Mouse (Mus musculus) layer of hippocampus, adult 18-20 months (tissue): Measurements from ENCODE around the gene Car5a. TPM values are rescaled to one million over a fixed set of nuclear protein-coding genes. Genes with fewer than 3 reads are reported as not detected.

ENCODE experiments used
- DNase-seq, 2 experiments: peaks; one replicate each; pipeline ENCODE4 v3.0.0; 2022; ENCODE audit warnings: low spot score in 2 of 2
- total RNA-seq, 2 experiments: library from RNA; stranded (reverse); gene quantifications; 2 replicates each; pipeline ENCODE4 v1.2.3; 2021

Gene Car5a
- total RNA-seq, 2 experiments from 2014 or later = 0.25 to 0.54 TPM

DNA sequence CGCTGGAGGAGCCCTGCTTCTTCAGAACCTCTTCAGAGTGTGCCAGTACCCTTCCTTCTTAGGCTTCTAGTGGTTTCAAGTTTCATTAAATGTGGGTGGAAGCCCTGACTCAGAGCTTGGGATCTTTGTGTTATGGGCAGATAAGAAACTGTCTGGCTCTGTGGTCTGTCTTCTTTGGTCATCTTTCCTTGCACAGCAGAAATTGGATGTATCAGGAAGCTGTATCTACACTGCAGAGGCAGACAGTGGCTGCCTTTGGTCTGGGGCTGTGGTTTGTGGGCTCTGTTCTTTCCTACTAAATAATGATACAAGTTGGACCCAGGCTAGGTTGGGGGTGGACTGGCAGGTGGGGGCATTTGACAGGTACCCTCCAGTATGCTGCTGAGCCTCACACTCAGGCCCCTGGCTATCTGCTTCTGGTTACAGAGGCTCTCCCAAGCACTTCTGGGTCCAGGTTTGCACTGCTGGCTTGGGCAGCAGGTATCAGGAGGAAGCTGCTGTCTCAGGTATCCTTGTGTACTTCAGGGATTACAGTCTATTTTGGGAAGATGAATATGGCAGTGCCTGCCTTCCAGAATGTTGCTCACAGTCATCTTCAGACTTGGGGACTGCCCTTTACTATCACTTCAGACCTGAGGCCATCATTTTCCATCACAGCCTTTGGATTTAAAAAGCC is 11.3 kb upstream of the Car5a start:
- no peak for DNase-seq

DNA sequence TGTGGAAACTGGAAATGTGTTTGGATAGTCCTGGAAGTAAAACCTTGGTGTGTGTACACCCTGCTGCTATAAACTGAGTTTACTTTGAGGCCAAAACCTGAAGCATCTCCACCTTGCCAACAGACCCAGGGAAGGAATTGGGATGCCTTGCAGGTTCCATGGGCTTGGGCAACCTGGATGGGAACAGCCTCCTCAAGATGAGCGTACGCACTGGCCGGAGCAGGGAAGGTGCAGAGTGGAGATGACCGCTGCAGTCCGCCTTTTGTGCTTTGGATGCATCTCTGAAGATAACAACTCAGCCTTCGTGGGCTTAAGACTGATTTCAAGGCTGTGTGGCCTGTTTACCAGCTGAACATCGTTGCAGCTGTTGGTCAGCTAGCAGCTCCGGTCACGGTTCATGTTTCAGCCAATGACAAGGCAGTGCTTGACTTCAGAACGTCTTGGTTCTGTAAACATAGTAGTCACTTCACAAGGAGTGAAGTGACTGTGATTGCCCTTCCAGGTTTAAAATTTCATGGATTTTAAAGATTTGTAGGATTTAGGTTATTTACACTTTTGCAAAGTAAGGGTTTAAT is 10.4 kb upstream of the Car5a start:
- no peak for DNase-seq

DNA sequence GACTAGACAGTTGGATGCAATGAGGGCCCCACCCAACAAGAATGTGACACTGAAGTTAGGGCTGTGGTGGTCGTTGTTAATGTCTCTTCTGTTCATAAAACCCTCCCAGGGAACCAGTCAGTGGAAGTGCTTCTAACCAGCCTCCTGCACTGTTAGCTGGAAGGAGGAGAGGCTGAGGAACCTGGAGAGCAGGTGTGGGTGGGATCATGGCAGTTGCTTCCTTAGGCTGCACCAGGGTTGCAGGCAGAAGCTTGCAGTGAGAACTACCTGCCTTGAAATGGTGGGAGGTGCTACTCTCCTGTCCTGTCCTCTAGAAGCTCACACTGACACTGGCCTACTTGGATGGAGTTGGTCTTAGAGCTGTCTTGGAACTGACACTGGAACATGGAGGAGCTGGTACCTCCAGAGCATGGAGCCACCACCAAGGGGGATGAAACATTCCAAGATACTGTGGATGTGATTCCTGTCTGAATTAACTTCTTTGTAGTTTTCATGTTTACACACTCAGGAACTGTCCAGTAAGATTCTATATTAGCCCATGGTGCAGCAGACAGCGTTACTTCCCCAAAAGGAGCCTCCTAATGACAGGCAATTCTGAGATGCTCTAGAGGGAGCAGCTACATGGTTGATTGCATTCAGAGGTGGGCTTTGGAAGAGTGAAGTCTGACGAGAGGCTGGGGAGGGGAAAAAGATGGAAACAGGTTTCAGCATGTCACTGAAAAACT is 9.3 kb upstream of the Car5a start:
- DNase-seq = no peak

DNA sequence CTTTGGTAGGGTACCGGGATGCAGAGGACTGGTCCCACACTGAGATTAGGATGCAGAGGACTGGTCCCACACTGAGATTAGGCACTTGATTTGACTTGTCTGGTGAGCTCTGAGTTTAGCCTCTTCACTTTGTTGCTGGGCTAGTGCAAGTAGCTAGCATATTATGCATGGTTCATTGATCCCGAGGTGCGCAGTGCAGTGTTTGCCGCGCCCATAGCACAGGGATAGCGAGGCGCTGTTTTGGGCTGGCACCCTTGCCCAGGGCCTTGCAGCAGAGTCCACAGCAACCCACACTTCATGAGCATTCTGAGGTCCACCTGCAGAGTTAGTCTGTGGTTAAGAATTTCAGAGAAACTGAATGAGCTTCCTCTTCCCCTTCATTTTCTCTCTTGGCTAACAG is 8.1 kb upstream of the Car5a start:
- no peak for DNase-seq

DNA sequence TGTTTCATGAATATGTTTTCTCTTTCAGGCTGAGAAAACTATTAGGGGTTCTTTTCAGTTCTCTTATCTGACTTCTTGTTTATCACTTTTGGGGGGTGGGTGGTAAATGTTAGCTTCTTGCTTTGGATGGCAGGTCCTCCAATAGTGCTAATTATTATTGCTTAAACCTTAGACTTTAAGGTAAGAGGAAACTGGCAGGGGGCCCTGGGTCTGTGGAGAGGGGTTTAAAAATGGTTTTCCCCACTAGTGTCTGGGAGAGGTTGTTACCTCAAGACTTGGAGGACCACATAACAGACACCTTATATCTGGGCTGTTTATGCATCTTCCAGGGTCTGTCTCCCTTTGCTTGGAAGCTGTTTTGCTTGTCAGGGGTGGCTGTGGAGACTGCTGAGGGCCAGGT is 7.4 kb upstream of the Car5a start:
- no peak for DNase-seq

DNA sequence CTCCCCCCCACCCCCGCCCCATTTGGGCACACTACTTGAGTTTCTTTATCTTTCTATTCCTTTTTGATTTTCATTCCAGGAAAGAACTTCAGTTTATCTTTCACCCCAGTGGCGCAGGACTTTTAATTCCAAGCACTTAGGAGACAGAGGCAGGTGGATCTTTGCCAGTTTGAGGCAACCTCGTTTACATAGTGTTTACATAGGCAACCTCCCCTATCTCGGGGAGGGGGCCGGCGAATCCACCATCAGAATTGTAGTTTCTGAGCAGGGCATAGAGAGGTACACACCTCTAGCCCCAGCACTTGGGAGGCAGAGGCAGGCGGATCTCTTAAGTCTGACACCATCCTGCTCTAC is 6.9 kb upstream of the Car5a start:
- DNase-seq = no peak

DNA sequence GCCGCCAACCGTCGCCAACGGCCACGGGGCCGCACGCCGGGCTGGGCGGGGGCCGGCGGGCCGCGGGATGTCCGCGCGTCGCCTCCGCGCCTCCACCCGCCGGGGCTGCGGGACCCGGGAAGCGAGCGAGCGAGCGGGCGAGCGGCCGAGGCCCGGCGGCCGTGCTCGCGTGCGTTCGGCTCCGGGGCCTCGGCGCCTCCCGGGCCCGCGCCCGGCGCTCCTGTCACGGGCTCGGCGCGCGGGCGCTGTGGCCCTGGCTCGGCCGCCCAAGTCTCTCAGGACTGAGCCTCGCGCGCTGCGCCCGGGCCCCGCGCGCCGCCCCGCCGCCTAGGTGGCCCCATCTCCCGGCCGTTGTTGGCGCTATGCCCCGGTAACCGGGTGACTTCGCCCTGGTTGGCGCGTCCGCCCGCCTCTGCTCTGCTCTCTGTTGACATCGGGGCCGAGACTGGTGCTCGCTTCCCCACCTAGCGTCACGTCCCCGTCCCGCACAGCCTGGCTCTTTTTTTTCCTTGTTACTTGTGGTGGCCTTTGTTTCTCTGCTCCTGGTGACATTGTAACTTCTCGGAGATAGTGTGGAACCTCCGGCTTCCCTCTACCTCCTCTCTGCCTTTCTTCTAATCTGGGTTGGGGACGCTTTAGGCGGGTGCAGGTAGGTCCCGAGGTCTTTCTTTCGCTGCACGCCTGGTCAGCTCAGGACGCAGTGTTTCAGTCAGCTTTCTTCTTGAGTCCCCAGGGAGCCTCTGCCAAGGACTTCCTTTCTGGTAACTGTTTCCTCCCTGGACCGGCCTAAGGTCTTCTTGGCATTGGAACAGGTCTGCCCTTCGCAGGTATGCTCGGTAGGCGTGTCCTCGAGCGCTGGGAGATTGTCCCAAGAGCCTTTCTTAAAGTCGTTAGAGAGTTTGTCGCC is 6.3 kb upstream of the Car5a start:
- peak; percentile 50 to 57 for DNase-seq

DNA sequence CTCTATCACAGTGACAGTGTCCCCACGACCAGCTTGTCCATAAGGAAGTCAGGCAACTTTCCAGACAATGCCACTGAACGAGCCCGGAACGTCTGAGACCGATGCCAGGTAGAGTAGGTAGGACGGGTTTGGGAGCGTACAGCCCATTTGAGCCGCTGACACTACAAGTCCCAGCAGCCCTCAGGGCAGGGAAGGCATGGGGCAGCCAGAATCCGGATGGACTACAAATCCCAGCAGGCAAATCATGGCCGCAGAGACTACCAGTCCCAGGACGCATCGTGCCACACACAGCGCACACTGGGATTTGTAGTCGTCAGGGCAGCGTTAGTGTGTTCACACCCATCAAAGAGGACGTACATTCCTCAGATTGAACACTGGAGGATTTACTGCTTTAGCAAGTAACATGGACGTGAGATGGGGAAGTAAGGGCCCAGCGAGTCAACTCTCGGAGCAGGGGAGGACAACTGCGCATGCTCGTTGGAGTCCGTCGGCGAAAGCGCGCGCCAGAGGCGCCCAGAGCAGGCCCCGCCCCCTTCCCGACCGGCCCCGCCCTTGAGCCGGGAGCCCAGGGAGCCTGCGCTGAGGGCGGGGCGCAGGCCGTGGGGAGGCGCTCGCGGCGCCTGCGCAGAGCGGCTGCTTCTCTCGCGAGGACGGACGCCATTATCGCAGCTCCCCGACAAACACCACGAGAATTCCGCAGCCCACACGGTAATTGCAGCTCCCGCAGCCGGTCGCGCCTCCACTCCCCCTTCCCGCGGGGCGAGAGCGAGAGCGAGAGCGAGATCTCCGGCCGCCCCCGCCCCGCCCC is 5.4 kb upstream of the Car5a start:
- peak; percentile 96 to 99 for DNase-seq

DNA sequence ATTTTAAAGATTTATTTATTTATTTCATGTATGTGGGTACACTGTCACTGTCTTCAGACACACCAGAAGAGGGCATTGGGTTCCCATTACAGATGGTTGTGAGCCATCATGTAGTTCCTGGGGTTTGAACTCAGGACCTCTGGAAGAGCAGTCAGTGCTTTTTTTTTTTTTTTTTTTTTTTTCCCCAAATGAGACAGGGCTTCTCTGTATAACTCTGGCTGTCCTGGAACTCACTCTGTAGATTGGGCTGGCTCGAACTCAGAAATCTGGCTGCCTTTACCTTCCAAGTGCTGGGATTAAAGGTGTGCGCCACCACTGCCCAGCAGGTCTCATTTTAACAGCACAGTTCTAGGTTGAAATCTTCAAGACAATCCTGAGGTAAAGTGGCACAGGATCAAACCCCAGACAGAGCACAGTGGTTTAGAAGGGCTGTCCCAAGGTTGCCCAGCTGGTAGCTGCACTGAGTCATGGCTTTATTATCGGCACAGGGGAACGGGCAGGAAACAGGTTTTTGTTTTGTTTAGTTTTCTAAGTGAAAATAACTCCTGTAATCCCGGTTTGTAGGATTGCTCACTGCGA is 4.6 kb upstream of the Car5a start, which contains the start of gene Banp:
Gene Banp, plus strand, starts transcription at position 529 of the 579 bp plus-strand sequence.
- no peak for DNase-seq

DNA sequence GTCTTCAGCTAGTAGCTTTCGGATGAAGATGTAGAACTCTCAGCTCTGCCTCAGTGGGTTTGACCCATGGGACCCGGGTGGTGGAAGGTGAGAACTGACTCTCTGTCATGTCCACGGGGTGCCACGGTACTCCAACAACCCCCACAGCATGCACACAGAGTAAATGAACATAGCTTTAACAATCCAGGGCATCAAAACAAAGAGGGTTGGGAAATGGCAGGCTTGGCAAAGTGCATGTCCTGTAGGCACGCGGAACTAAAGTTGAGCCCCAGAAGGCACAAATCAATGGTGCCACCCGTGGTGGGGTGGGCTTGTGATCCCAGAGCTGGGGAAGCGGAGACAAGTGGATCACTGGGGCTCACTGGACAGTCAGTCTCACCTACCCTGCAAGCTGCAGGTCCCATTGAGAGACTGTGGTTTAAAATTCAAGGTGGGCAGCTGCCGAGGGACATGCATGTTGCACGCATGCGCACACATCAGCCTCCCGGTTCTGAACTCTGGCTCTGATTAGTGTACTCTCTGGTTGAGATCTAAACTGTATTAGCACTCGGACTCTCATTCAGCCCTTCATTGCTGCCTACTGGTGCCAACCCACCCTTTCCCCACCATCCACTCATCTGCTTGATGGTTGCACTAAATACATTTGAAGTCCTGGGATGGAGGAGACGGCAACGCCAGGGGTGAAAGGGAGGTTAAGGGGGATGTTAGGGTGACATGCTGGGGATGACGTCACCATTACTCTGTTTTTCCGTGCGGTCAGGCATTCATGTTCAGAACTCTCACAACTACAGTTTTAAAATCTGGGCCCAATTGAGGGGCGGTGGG is 3.8 kb upstream of the Car5a start:
- no peak for DNase-seq

DNA sequence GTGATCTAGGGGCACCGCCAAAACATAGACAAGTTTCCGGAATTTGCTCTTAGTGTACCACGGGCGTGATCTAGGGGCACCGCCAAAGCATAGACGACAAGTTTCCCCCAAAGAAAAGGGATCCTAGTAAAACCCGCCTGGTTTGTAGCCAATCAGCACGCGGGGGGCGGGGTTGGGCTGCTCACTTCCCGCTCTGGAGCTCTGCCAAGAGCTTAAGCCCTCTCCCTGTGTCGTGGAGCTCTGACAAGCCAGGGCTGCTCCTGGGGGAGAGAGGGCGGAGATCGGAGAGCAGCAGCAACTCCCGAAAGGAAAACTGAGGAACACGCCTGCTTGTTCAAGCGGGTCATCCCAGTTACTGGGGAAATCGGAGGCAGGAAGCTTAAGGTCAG is 3.0 kb upstream of the Car5a start:
- peak in 1 of 2 experiments; percentile 72 for DNase-seq

DNA sequence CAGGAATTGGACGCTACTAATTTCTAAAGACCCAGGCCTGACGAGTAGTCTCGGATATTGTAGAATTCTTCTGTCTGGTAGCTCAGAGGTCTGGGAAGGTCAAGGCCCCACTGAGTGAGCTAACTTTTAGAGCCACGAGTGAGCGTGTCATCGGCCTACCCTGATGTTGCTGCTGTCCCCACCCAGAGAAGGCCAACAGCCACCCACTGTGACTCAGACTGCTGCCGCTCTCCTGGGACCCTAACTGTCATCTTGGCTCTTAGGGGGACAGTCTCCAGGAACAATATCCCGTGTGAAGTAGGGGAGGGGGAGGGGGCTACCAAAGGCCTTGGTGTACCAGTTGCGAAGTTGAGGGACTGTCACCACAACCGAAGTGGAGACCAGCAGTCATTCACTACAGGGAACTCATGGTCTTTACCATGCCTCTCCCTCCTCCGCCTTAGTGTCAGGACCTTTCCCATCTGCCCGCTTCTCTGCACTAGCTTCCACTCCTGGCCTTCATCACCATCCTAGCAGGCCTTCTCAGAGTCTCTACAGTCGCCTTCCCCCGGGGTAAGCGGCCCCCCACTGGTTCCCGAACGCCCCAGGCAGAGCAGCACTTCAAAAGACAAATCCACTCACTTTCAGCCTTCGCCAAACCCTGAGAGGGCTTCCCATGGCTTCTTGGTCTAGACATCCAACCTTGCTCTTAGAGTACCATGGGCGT is 2.5 kb upstream of the Car5a start:
- DNase-seq = no peak

DNA sequence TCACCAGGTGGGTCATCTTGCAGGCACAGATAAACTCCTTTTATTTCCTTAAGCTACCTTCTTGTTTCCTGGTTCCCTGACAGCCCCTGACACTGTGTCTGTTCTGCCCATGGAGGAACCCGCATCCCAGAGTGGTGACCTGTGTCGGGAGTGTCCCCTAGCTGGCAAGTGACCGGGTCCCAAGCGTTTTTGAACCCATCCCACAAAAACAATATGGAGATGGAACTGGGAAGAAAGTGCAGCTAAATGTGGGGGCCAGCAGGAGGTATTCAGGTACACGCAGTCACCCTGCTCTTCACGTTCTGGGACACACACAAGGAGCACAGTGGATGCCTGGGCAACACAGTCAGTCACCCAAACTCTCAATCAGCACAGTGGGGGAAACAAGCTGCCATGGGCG is 1.6 kb upstream of the Car5a start:
- DNase-seq = no peak

DNA sequence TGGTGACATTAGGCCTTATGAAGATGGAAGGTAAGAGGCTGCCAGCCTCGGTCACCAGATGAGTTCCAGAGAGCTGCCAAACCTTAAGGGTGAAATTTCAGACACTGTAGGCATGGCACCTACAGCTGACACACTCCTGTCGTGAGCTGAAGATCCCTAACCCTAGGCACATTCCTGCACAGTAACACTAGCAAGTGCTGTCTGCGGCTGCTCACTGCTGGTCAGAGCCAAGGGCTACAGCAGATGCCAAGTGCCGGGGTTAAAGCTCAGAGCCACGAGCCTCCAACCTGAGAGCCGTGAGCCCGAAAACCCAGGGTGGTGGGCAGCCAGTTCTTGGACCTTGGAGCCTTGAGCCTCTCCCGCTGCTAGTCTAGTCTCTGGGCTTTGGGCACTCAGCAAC is 988 bp downstream of the Car5a start:
- no peak for DNase-seq

DNA sequence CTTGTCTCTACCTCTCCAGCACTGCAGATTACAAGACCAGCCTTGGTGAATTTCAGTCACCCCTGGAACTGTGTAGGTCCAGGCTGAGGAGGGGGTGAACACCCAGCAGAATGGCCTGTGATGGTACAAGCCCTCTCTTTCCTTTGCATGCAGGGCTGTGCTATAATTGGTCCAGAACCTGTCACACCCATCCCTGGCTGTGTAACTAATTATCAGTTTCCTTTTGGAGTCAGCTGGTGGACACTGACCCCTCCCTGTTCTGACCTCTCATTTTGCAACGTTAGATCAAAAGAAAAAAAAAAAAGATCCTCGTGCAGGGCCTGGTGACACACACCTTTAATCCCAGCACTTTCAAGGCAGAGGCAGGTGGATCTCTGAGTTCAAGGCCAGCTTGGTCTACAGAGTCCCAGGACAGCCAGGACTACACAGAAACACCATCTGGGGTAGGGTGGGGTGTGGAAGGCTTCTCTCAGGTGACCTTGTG is 1.6 kb downstream of the Car5a start:
- no peak for DNase-seq

DNA sequence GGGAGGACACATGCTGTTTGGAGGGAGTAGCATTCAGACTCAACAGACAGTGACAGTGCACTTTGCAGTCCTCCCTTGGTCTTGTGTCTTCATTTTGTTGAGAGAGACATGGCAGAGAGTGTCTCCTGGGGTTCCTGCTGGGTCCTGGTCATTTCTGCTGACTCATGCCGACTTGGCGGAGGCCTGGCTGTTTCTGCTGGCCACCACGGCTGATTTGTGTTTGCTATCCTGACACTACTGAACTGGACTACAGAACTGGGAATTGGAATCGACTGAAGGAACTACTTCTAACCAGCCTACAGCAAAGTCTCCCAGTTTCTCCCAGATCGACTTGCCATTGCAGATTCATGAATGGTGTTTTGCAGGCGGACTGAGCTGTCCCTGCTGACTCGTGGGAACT is 6.0 kb downstream of the Car5a start:
- no peak for DNase-seq

DNA sequence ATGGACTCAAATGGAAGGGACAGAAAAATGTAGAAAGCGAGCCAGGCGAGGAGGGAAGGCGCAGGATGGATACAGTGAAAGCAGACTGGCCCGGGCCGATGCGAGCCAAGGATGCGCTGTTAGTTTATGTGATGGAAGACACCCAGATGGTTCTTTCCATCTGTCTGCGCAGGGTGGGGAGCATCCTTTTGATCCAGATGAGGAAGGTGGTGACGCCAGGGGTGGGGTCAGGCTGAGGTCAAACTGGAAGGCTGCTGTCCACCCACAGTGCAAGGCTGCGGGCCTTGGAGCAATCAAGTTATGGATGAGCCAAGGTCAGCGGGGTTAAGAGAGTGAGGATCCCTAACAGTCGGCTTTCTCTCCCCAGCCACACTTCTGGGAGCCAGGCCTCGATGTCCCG is 8.3 kb downstream of the Car5a start:
- no peak for DNase-seq

DNA sequence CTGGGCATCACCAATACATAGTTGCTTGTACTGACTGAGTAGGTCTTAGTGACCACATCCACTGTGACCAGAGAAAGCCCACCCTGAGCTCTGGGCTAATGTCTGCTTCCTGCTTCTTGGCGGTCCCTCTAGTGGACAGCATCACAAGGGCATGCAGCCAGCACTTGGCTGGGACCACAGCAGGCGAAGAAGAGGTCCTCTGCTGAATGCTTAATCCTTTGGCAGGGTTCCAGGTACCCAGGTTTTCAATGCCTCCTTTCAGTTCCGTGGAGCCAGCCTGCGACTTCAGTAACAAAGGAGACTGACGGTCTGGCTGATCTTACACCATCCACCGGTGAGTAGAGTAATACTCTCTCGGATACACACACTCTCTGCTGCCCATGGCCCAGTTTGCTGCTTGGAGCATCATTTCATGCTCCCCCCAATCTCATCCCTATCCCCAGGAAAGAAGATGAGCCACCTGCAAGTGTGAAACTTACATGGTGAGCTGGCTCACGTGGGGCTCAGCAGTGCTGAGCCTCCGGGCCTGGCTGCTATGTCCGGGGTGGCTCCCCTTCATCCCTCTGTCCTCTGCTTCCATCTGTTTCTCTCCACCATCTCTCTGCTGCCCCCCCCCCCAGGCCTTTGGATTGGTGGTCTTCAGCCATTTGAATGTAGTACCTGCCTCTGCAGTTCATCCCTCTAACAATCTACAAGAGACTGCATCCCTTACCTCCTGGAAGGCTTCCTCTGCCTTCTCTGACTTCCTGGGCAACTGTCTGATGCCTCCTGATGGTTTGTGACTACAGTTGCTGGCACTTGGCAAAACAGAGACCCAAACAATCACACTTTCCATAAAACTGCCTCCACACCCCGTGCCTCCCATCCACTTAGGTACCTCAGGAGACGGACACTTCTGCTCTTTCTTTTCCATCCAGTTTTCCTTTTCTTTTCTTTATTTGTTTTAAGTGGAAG is 9.1 kb downstream of the Car5a start:
- DNase-seq = peak; percentile 50 to 73
